Mouse (Mus musculus) bone marrow macrophage, adult 2 months (primary cell): ENCODE data around the gene Aldh3b2.

ENCODE experiments used
- CTCF ChIP-seq: IDR thresholded peaks from 2 replicates; pipeline ENCODE4 v1.5.1; 2012; ENCODE audit warnings: low read depth, mild to moderate bottlenecking, low read length, moderate library complexity
- POLR2A ChIP-seq: IDR thresholded peaks from 2 replicates; pipeline ENCODE4 v1.6.1; 2012; ENCODE audit warnings: mild to moderate bottlenecking, low read depth, low read length, borderline replicate concordance

- no peak for TF ChIP-seq CTCF
- TF ChIP-seq POLR2A: no peak
These were observed 13.1 kb downstream of the Aldh3b2 start for GRCm38 (mm10) chr19:3985261-3985681.
